Mouse (Mus musculus) induced T-regulatory cell, adult 2 months (primary cell): ENCODE results near the gene Sprr2k.
"Not testable (repeated sequence)": the region's sequence is repeated elsewhere in the genome, so short reads cannot be mapped to it uniquely, and the experiment has no call there.

Experiments
- DNase-seq: peaks from one replicate; pipeline ENCODE4 v3.0.0-alpha.2; 2012; ENCODE audit warnings: low read depth

Sprr2k gene

GRCm38 (mm10) chr3:92432282-92432681 lies at the start of gene Sprr2k:
Sprr2k (plus strand) TSS chr3:92432582.
- DNase-seq: no peak

DNA sequence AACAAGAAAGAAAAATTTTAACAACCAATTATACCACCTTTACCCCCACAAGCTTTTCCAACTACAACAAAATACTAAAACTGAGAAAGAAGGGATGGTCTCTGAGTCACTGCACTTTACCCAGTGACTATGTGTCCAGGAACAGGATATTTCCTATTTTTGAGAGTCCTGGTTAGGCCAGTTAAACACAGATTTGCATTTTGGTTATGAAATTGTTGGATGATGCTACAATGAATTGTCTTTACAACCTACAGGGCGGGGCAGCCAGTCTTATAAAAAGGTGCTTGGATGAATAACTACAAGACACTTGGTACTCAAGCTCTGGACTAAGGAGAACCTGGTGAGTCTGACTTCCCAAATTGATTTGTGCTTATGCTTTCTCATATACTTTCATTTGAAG lies 47.0 kb upstream of the Sprr2k start, which contains the start of gene Sprr2h:
Sprr2h (plus strand) TSS at position 301 of the 400 bp plus-strand sequence.
- no peak for DNase-seq

DNA sequence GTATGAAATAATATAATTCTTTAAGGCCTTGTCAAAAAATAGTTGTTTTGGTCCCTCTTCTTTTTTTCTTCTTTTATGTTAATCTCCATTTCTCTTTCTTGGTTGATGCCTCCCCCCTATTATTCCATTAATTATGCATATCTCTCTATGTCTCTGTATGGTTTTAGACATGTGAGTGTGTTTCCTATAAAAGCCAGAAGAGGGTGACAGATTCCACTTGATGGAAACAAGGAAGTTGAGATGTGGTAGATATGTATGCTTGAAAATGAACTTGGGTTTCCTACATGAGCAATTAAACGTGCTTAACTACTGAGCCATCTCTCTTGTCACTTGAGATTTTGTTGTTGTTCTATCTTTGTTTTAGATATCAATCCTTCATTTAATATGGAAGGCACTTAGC lies 38.1 kb upstream of the Sprr2k start:
- no peak for DNase-seq

- no peak for DNase-seq
These were observed 24.7 kb upstream of the Sprr2k start, which contains the start of gene Sprr2i for GRCm38 (mm10) chr3:92407691-92408090. Sprr2i (plus strand) TSS chr3:92407991.

DNA sequence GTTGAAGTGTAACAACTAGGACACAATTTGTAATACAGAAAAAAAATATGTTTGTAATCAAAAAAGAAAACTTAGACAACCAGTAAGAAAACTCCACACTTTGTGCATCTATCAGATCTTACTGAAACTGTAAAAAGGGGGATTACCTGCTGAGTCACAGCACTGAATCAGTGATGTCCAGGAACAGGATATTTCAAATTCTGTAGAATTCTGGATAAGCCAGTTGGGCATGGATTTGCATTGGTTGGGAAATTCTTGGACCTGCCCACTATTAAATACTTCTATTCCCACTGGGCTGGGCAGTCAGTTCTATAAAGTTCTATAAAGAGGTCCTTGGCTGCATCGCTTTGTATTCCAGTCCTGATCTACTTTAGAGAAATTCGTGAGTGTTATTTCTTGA lies 14.6 kb upstream of the Sprr2k start, which contains the start of gene Sprr2j-ps:
Sprr2j-ps (plus strand) TSS at position 301 of the 400 bp plus-strand sequence.
- DNase-seq: no peak

GRCm38 (mm10) chr3:92429323-92429722 lies 3.1 kb upstream of the Sprr2k start, which contains the start of gene Gm9774:
Gm9774 (minus strand) TSS chr3:92429423.
- DNase-seq: no peak

DNA sequence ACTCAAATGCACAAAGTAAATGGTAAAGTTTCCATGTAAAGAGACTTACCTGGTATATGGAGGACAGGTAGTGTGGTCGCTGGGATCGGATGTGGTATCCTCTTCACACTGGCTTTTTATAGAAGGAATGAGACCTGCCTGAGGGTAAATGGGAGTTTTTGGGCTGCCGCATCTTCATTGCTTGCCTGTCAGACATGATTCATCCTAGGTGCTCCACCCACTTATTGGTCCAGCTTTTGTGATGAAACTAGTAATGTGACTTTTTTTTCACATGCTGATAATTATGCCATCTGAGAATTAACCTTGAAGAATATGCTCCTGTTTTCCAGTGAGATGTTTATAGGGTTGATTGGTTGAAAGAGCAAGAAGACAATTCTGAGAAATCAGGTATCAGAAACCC lies 6.3 kb downstream of the Sprr2k start, which contains the start of gene Sprr1b:
Sprr1b (minus strand) TSS at position 101 of the 400 bp plus-strand sequence.
- no peak for DNase-seq

- no peak for DNase-seq
These were observed 7.8 kb downstream of the Sprr2k start for GRCm38 (mm10) chr3:92440177-92440576.

- no peak for DNase-seq
These were observed 22.8 kb downstream of the Sprr2k start for GRCm38 (mm10) chr3:92455151-92455550.

GRCm38 (mm10) chr3:92458620-92459019 lies 26.2 kb downstream of the Sprr2k start, which contains the start of gene Sprr3:
Sprr3 (minus strand) TSS chr3:92458720.
- no peak for DNase-seq

DNA sequence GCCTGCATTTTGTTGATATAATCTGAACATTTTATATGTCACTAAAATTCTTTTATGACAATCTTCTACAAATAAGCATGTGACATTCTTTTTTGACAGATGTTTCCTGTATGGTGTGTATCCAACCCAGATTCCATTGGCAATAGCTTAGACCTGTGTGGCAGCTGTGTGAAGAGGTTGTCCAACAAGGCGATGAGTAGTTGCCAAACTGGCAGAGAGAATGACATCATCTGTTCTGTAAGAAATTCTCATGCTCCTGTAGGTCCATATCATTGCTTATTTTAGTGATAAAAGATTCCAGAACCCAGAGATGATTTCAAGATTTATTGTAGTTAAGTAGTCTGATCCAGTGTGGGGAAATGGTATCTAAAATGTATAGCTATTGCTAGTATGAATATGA lies 34.2 kb downstream of the Sprr2k start:
- DNase-seq: no peak

- no peak for DNase-seq
These were observed 35.0 kb downstream of the Sprr2k start for GRCm38 (mm10) chr3:92467424-92467823.

DNA sequence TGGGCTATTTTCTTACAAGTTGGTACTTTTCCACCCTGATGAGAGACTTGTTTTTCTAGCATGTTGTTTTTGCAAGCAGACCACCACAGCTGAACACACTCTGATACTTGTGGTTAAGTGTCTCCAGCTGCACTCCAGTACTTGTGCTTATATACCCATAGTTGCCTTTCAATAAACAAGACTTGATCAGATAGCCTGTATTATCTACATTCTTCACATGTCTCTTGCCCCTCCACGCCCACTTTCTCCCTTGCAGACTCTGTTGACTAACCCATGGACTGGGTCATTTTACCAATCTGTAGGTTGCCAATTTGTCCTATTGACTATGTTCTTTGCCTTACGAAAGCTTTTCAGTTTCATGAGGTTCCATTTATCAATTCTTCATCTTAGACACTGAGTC lies 37.7 kb downstream of the Sprr2k start:
- no peak for DNase-seq

DNA sequence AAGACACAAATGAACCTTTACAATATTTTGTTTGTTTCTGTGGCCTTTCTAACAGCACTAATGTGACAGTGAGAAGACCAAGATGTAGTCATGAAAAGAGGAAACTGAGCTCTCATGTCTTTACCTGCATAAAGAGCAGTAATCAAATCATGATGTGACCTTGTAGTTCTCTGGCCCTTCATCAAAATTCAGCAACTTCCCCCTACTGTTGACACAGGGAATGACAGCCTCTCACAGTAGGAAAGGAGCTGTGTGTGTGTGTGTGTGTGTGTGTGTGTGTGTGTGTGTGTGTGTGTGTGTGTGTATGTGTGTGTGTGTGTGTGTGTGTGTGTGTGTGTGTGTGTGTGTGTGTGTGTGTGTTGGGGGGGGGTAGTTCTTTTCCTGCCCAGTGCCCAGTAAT lies 48.9 kb downstream of the Sprr2k start:
- not testable (repeated sequence) for DNase-seq
